Mouse (Mus musculus) liver, postnatal 0 days (tissue): ENCODE results near the gene Myrfl.

Experiments
- CTCF ChIP-seq: sonication (generic); IDR thresholded peaks from 2 replicates; pipeline ENCODE4 v1.5.1; 2016; ENCODE audit warnings: antibody characterized with exemption, low read depth
- EP300 ChIP-seq: IDR thresholded peaks from 2 replicates; pipeline ENCODE4 v1.6.1; 2016; ENCODE audit warnings: antibody characterized with exemption, low read depth, mild to moderate bottlenecking

DNA sequence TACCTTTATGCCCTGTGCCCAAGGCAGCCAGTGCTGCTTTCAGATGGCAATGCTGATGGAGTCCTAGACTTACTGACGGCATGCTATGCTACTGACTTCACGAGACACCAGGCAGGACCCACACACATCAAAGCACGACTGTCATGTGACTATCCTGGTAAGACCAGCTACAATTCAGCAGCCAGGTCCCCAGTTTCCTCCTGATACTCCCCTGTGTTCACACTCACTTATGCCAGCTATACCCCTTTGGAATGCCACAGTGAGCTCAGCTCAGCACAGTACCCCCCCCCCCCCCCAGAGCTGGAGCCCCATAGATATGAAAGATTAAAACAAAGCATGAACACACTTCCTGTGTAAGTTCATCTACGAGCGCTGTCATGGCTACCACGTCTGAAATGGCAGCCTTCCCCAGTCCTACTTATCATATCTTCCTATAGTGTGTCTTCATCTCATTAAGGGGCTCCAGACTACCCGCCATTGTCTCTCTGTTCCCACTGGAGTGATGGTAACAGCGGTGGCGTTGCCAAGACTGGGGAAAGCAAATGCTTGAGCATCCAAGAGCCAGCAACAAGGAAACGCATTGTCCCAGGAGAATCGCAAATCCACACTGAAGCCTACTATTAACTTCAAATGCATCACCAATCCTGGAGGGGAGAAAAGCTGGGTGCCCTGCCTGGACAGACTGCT is 43.4 kb downstream of the Myrfl start:
- TF ChIP-seq CTCF: no peak
- TF ChIP-seq EP300: no peak
